Mouse (Mus musculus): ENCODE measurements around the gene Fam53a. TPM values are rescaled to one million over a fixed set of nuclear protein-coding genes. Genes with fewer than 3 reads are reported as not detected.

Gene Fam53a
- polyA plus RNA-seq, 1 experiment from 2014 or later, result 45.3 TPM

DNA sequence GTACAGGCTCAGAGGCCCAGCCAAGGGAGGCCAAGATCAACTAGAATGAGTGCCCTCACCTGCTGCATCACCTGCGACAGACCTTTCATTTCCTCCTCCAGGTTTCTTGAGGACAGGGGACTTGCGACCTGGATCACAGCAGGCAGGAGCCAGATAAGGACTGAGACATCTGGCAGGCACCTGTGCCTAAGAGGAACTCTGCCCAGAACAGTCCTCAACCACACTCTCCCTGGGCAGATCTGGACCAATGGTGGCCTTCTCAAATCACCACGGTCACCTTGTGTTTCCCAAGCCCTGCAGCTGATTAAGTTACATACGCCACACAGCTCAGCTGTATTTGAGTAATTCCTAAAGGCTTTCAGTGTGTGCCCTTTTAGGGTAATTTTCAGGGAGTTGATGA is 1.2 kb upstream of the Fam53a start:
- ATAC-seq (replicated peaks; ENCODE audit: insufficient number of reproducible peaks, insufficient read depth, low FRiP score, low read depth), result no peak
- Histone ChIP-seq H3K27ac (peak overlapping the region; percentile 82; the same call in 1 of the 2 replicates), H3K36me3 (no peaks in the 10 kb centered on the region; the same call in 1 of the 2 replicates), H3K4me2 (peak overlapping the region; percentile 91), H3K4me1 (replicated peaks) (peaks cover 17% of the 10 kb centered on the region), H3K9ac (peak overlapping the region; percentile 56), H3K4me3 (peak overlapping the region; percentile 96), H3K27me3 (no peaks in the 10 kb centered on the region), H3K9me3 (replicated peaks) (no peaks in the 10 kb centered on the region)
- WGBS, result 51% methylated on average over 4 of the region's 4 CpGs

DNA sequence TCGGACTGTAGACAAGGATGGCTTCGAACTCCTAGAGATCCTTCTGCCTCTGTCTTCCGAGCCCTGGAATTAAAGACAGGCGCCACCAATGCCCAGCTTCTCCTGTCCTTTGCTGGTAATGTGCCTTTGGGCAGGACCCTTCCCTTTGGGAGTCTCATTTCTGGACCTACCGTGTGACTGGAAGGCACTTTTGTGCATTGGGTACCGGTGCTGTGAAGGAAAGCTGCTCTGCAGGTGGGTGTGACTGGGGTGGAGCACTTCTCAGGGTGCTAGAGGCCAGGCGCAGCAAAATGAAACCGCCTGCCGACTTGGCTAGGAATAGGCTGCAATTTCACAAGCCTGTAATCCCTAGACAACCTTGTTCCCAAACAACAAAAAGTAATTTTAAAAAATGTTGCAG is 626 bp upstream of the Fam53a start:
- H3K4me2 ChIP-seq, result peak overlapping the region; percentile 91
- H3K27me3 ChIP-seq, result no peaks in the 10 kb centered on the region
- peak overlapping the region; percentile 82 for H3K27ac ChIP-seq
- no peaks in the 10 kb centered on the region; the same call in 1 of the 2 replicates for H3K36me3 ChIP-seq
- no peaks in the 10 kb centered on the region for H3K9me3 ChIP-seq (replicated peaks)
- H3K4me1 ChIP-seq (replicated peaks), result peaks cover 17% of the 10 kb centered on the region
- no peak for ATAC-seq (replicated peaks; ENCODE audit: insufficient number of reproducible peaks, insufficient read depth, low FRiP score, low read depth)
- 2% methylated on average over 9 of the region's 9 CpGs for whole genome bisulfite sequencing
- peak overlapping the region; percentile 96 for H3K4me3 ChIP-seq
- H3K9ac ChIP-seq, result peak overlapping the region; percentile 56

DNA sequence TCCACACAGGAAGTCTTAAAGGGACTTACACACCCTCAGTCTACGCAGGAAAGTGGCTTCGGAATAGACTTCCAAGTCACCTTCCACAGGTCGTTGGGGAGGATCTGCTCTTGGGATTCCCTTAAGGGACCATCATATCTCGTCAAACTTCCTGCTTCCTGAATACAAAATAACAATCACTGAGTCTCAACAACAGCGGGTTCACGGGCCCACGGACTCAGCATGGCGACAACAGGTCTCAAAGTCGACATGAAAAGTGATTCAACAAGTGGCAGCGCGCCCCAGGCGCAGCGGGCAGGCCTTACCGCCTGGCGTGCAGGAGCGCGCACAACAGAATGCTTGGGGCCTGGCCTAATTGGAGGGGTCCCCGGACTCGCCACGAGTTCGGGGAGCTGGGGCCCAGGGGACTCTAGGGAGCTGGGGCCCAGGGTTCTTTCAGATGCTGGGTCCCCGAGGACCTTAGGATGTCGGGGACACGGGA is 575 bp downstream of the Fam53a start:
- H3K4me3 ChIP-seq, result peak overlapping the region; percentile 96
- no peaks in the 10 kb centered on the region for H3K9me3 ChIP-seq (replicated peaks)
- peak overlapping the region; percentile 91 for H3K4me2 ChIP-seq
- H3K9ac ChIP-seq, result peak overlapping the region; percentile 91
- H3K27me3 ChIP-seq, result no peaks in the 10 kb centered on the region
- H3K27ac ChIP-seq, result peak overlapping the region; percentile 96
- WGBS, result under 1% methylated on average over 24 of the region's 24 CpGs
- no peaks in the 10 kb centered on the region for H3K36me3 ChIP-seq
- H3K4me1 ChIP-seq (replicated peaks), result peaks cover 17% of the 10 kb centered on the region
- 0 out of 2 replicates have a peak, but pooled peaks have one; percentile 4 for ATAC-seq (replicated peaks; ENCODE audit: insufficient number of reproducible peaks, insufficient read depth, low FRiP score, low read depth)

DNA sequence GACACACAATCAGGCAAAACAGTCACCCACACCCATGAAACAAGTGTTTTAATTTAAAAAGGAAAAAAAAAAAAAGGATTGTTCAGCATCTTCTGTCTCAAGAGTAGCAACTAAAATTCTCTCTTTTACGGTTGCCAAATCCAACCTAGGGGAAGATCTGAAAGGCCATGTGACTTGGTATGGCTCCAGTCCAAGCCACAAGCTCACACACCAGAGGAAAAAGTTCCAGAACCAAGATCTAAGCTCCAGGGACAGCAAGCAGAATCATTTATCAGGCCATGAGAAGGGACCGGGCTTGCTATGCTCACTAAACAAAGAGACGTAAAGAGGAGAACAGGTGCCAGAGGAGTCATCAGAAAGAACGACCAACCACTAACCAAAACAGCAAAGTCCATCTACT is 1.5 kb downstream of the Fam53a start:
- no peaks in the 10 kb centered on the region for H3K9me3 ChIP-seq (replicated peaks)
- peaks cover 17% of the 10 kb centered on the region for H3K4me1 ChIP-seq (replicated peaks)
- peak overlapping the region; percentile 91; the same call in 1 of the 2 replicates for H3K9ac ChIP-seq
- peak overlapping the region; percentile 96; the same call in 1 of the 2 replicates for H3K27ac ChIP-seq
- H3K4me2 ChIP-seq, result peak overlapping the region; percentile 91
- no peaks in the 10 kb centered on the region for H3K36me3 ChIP-seq
- WGBS, result 18% methylated on average over 4 of the region's 4 CpGs
- no peak for ATAC-seq (replicated peaks; ENCODE audit: insufficient number of reproducible peaks, insufficient read depth, low FRiP score, low read depth)
- peak overlapping the region; percentile 96 for H3K4me3 ChIP-seq
- H3K27me3 ChIP-seq, result no peaks in the 10 kb centered on the region

DNA sequence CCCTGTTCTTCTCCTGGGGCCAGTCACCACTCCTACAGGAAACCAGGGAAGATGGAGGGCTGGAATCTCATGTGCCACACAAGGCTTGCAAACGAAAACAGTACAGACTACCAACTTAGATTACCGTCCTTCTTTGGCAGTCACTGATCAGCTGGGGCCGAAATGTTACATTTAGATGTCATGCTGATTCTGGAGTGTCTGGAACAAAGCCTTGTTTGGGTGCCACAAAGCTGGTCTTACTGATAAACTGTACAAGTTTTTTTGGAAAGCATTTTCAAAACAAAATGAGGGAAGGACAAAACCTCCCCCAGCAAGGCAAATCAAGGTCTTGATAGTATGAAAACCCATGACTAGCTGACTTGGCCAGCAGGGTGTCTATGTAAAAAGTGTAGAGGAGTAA is 5.7 kb downstream of the Fam53a start:
- no peaks in the 10 kb centered on the region for H3K27me3 ChIP-seq
- H3K36me3 ChIP-seq, result no peaks in the 10 kb centered on the region
- no peak for ATAC-seq (replicated peaks; ENCODE audit: insufficient number of reproducible peaks, insufficient read depth, low FRiP score, low read depth)
- no peak overlapping the region for H3K9ac ChIP-seq
- no peak overlapping the region for H3K4me2 ChIP-seq
- peaks cover 8% of the 10 kb centered on the region for H3K4me1 ChIP-seq (replicated peaks)
- no peaks in the 10 kb centered on the region for H3K9me3 ChIP-seq (replicated peaks)
- H3K4me3 ChIP-seq, result no peak overlapping the region
- WGBS, result 73% methylated on average over 3 of the region's 3 CpGs
- no peak overlapping the region for H3K27ac ChIP-seq

DNA sequence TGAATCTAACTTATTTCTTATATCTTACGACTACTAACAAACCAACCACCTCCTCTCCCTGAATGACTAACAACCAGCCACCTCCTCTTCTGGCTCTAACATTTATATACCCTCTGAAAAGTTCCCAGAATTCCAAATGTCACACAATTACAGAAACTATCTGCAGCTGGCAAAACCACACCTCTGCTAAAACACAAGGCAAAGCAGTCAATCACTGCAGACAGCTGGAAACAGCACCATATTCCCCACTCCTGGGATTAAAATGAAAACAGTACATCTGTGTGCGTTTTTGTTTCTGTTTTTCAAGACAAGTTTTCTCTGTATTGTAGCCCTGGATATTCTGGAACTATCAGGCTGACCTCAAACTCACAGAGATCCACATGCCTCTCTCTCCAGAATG is 6.8 kb downstream of the Fam53a start:
- H3K4me3 ChIP-seq, result no peak overlapping the region
- ATAC-seq (replicated peaks; ENCODE audit: insufficient number of reproducible peaks, insufficient read depth, low FRiP score, low read depth), result no peak
- no peak overlapping the region for H3K9ac ChIP-seq
- no peak overlapping the region for H3K4me2 ChIP-seq
- no peaks in the 10 kb centered on the region for H3K27me3 ChIP-seq
- H3K36me3 ChIP-seq, result no peaks in the 10 kb centered on the region
- 84% methylated on average over 2 of the region's 2 CpGs for WGBS
- H3K4me1 ChIP-seq (replicated peaks), result peaks cover under 1% of the 10 kb centered on the region
- H3K27ac ChIP-seq, result no peak overlapping the region
- no peaks in the 10 kb centered on the region for H3K9me3 ChIP-seq (replicated peaks)

DNA sequence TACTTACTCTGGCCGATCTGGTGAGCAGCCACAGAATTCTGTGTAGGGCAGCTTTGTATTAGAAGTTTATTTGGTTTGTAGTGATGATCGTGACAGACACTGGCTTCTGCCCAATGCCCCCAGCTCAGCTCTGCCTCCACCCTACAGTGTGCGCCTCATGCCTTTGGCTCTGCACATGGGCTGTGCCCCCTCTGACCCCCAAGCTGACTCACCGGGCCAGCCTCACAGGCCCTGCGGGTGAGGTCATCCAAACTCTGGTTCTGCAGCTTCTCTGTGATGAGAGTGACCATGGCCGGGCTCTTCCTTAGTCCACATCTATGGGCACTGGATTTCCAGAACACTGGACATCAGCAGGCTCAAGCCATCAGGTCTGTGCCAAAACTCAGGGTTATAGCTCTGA is 15.0 kb downstream of the Fam53a start:
- Histone ChIP-seq H3K4me2 (no peak overlapping the region), H3K4me3 (no peak overlapping the region), H3K9ac (no peak overlapping the region), H3K9me3 (replicated peaks) (no peaks in the 10 kb centered on the region), H3K4me1 (replicated peaks) (0 out of 2 replicates have a peak, but pooled peaks cover 3% of the 10 kb centered on the region), H3K27me3 (no peaks in the 10 kb centered on the region), H3K36me3 (peaks cover 21% of the 10 kb centered on the region), H3K27ac (no peak overlapping the region)
- 82% methylated on average over 6 of the region's 6 CpGs for WGBS
- no peak for ATAC-seq (replicated peaks; ENCODE audit: insufficient number of reproducible peaks, insufficient read depth, low FRiP score, low read depth)

DNA sequence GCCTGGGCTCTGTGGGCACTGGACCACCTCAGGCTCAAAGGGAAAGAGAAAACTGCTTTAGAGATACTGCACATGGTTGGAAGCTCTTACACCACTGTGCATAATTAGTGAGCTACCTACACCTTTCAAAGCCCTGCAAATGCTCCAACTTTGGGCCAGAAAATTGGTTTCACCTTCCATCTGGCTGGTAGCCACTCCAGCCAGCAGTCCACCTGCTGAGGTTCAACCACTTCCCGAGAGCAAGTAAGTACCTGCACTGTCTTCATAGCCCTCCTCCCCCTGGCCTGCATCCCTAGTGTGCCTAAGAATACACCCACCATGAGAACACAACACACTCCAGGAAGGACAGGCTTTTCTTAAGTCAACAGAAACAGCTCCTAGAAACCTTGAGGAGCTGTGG is 17.6 kb downstream of the Fam53a start:
- peaks cover 42% of the 10 kb centered on the region for H3K36me3 ChIP-seq
- no peaks in the 10 kb centered on the region for H3K9me3 ChIP-seq (replicated peaks)
- no peak overlapping the region for H3K4me2 ChIP-seq
- no peak overlapping the region for H3K4me3 ChIP-seq
- 90% methylated on average over 1 of the region's 1 CpGs for WGBS
- H3K27ac ChIP-seq, result no peak overlapping the region
- no peak overlapping the region for H3K9ac ChIP-seq
- no peaks in the 10 kb centered on the region for H3K27me3 ChIP-seq
- ATAC-seq (replicated peaks; ENCODE audit: insufficient number of reproducible peaks, insufficient read depth, low FRiP score, low read depth), result no peak
- H3K4me1 ChIP-seq (replicated peaks), result 0 out of 2 replicates have a peak, but pooled peaks cover 3% of the 10 kb centered on the region

DNA sequence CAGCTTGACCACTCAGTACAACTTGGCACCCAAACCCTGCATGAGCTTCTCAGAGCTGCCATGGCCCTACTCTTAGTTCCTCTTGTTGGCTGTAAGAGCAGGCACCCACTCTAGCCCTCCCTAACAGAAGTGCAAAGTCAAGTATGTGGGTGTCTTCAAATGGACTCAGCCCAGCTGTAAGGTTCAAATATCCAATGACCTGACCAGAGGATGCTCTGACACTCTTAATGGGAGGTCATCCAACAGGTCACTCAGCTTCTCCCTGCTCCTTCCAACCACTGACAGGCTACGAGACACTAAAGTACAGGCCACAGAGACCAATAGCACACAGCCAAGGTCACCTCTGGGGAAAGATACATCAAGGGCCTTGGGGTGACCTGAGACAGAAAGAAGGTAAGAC is 20.2 kb downstream of the Fam53a start:
- Histone ChIP-seq H3K36me3 (peaks cover 40% of the 10 kb centered on the region), H3K4me3 (no peak overlapping the region), H3K4me2 (no peak overlapping the region), H3K4me1 (replicated peaks) (no peaks in the 10 kb centered on the region; the same call in 1 of the 2 replicates), H3K27me3 (no peaks in the 10 kb centered on the region), H3K9me3 (replicated peaks) (no peaks in the 10 kb centered on the region), H3K9ac (no peak overlapping the region), H3K27ac (no peak overlapping the region)
- WGBS, result 81% methylated on average over 1 of the region's 1 CpGs
- no peak for ATAC-seq (replicated peaks; ENCODE audit: insufficient number of reproducible peaks, insufficient read depth, low FRiP score, low read depth)

DNA sequence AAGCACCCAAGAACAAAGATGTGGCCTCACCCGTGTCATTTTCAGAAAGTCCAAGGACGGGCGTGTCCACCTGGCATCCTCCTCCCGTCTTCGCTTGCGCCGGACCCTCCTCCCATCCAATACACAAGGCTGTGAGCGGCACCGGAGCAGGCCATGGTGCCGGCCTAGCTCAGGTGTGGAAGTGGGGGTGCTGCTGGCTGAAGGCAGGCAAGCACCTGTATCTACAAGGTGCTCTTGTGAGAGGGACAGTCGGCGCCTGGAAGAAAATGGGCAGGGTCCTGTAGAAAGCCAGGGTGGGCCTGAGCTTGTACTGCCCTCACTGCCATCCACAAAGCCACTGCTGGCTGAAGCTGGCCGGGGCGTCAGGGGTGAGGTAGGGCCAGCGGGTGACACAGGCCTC is 22.0 kb downstream of the Fam53a start:
- H3K27ac ChIP-seq, result no peak overlapping the region
- no peak for ATAC-seq (replicated peaks; ENCODE audit: insufficient number of reproducible peaks, insufficient read depth, low FRiP score, low read depth)
- no peaks in the 10 kb centered on the region for H3K27me3 ChIP-seq
- no peaks in the 10 kb centered on the region for H3K9me3 ChIP-seq (replicated peaks)
- no peaks in the 10 kb centered on the region; the same call in 1 of the 2 replicates for H3K4me1 ChIP-seq (replicated peaks)
- H3K9ac ChIP-seq, result no peak overlapping the region
- WGBS, result 92% methylated on average over 15 of the region's 15 CpGs
- no peak overlapping the region for H3K4me2 ChIP-seq
- peaks cover 38% of the 10 kb centered on the region for H3K36me3 ChIP-seq
- H3K4me3 ChIP-seq, result no peak overlapping the region

DNA sequence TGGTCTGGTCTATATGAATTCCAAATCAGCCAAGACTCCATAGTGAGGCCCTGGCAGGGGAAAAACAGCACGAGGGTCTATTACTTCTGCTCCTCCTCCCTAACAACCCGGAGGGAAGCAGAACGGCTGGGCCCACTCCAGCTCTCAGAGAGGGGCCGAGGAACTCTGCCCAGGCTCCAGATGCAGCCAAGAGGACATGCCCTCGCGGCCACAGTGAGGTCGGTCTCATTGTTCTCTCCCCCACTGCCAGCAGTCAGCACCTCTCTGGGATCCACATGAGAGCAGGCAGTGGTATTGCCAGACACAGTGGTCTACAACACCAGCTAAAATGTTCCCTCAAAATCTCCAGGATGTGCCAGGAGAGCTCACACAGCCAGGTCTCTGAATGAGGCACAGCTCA is 22.8 kb downstream of the Fam53a start:
- WGBS, result 70% methylated on average over 7 of the region's 7 CpGs
- Histone ChIP-seq H3K4me1 (replicated peaks) (no peaks in the 10 kb centered on the region; the same call in 1 of the 2 replicates), H3K36me3 (peaks cover 40% of the 10 kb centered on the region), H3K9ac (no peak overlapping the region), H3K4me2 (no peak overlapping the region), H3K4me3 (no peak overlapping the region), H3K27me3 (no peaks in the 10 kb centered on the region), H3K27ac (no peak overlapping the region), H3K9me3 (replicated peaks) (no peaks in the 10 kb centered on the region)
- no peak for ATAC-seq (replicated peaks; ENCODE audit: insufficient number of reproducible peaks, insufficient read depth, low FRiP score, low read depth)

DNA sequence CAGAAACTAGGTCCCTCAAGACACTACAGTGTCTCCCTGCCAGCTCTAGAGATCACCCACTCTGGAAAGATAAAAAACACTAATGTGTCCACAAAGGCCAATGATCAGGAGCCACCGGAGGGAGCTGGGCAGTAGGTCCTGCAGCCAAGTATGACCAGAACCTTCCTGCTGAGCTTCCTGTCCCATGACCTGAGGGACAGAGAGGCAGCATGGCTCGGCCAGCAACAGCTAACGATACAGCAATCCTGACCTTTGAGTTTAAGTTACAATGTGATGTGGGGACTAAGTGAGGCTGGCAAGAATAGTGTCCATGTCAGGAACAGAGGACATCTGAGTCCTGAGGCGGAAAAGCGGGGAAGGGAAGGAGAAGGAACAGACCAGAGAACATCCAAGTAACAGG is 24.1 kb downstream of the Fam53a start:
- H3K4me1 ChIP-seq (replicated peaks), result no peaks in the 10 kb centered on the region; the same call in 1 of the 2 replicates
- H3K9ac ChIP-seq, result no peak overlapping the region
- no peaks in the 10 kb centered on the region for H3K9me3 ChIP-seq (replicated peaks)
- no peak overlapping the region for H3K4me3 ChIP-seq
- H3K27ac ChIP-seq, result no peak overlapping the region
- no peak for ATAC-seq (replicated peaks; ENCODE audit: insufficient number of reproducible peaks, insufficient read depth, low FRiP score, low read depth)
- H3K36me3 ChIP-seq, result peaks cover 37% of the 10 kb centered on the region
- no peak overlapping the region for H3K4me2 ChIP-seq
- no peaks in the 10 kb centered on the region for H3K27me3 ChIP-seq
- WGBS, result 79% methylated on average over 5 of the region's 5 CpGs

Measured in heart, embryonic 15.5 days (tissue).